Mouse (Mus musculus) thymus, adult 2 months (tissue): ENCODE data around the gene Fam221a. TPM values are rescaled to one million over a fixed set of nuclear protein-coding genes. Genes with fewer than 3 reads are reported as not detected.
"Not testable (repeated sequence)": the region's sequence is repeated elsewhere in the genome, so short reads cannot be mapped to it uniquely, and the experiment has no call there.

ENCODE experiments used
- DNase-seq: peaks from one replicate; pipeline ENCODE4 v3.0.0; 2021
- H3K27ac ChIP-seq: fragments of 200-500 bp; 2 replicates; pipeline ENCODE4 v1.5.1; 2012; ENCODE audit warnings: low read length, control low read depth; ENCODE audit not compliant: control insufficient read depth, insufficient read depth
- H3K27me3 ChIP-seq: fragments of 200-500 bp; 2 replicates; pipeline ENCODE4 v1.6.1; 2012; ENCODE audit warnings: mild to moderate bottlenecking, low read length, moderate library complexity, mixed read lengths; ENCODE audit not compliant: control insufficient read depth, insufficient read depth
- H3K36me3 ChIP-seq: fragments of 200-500 bp; 2 replicates; pipeline ENCODE4 v1.6.1; 2012; ENCODE audit warnings: mild to moderate bottlenecking, low read length, moderate library complexity; ENCODE audit not compliant: control insufficient read depth, insufficient read depth
- H3K4me1 ChIP-seq: fragments of 200-500 bp; replicated peaks from 2 replicates; pipeline ENCODE4 v1.6.1; 2012; ENCODE audit warnings: low read length; ENCODE audit not compliant: control insufficient read depth, insufficient read depth
- H3K4me3 ChIP-seq: fragments of 200-500 bp; 2 replicates; pipeline ENCODE4 v1.5.1; 2012; ENCODE audit warnings: mild to moderate bottlenecking, low read length, control low read depth, moderate library complexity; ENCODE audit not compliant: control insufficient read depth, insufficient read depth
- CTCF ChIP-seq: fragments of 200-500 bp; IDR thresholded peaks from 2 replicates; pipeline ENCODE4 v1.5.1; 2012; ENCODE audit warnings: mild to moderate bottlenecking, control low read depth, low read length, moderate library complexity, borderline replicate concordance; ENCODE audit not compliant: control insufficient read depth, poor library complexity, insufficient read depth; ENCODE audit errors: extremely low read depth
- POLR2A ChIP-seq: fragments of 200-500 bp; IDR thresholded peaks from 2 replicates; pipeline ENCODE4 v1.6.1; 2012; ENCODE audit warnings: mild to moderate bottlenecking, low read length, control low read depth, moderate library complexity; ENCODE audit not compliant: control insufficient read depth, poor library complexity, insufficient read depth; ENCODE audit errors: extremely low read depth
- WGBS: fragments of 180-500 bp; shearing (Covaris S2); methylation state at CpG from one replicate; pipeline ENCODE4 v1.1.7; 2018; 5-methylcytosine and 5-hydroxymethylcytosine counted together
- polyA plus RNA-seq: library from polyadenylated mRNA; depleted of rRNA; stranded (reverse); fragments of >200 nt; gene quantifications from 2 replicates; pipeline ENCODE4 v1.2.3, GENCODE M21; 2012

Fam221a gene
- polyA plus RNA-seq, 1 experiment = 10.5 TPM

GRCm38 (mm10) chr6:49373943-49374342 lies 6.4 kb downstream of the Fam221a start:
- Histone ChIP-seq H3K36me3 (no peaks in the 10 kb centered on the region), H3K27me3 (no peaks in the 10 kb centered on the region), H3K4me1 (no peaks in the 10 kb centered on the region), H3K4me3 (no peak overlapping the region), H3K27ac (no peak overlapping the region)
- 98% methylated on average over 2 of the region's 2 CpGs for WGBS
- DNase-seq = no peak
- TF ChIP-seq CTCF = no peak
- no peak for TF ChIP-seq POLR2A

GRCm38 (mm10) chr6:49378328-49378727 lies 10.8 kb downstream of the Fam221a start:
- H3K36me3 ChIP-seq = no peaks in the 10 kb centered on the region
- no peak for DNase-seq
- H3K27me3 ChIP-seq = no peaks in the 10 kb centered on the region
- TF ChIP-seq POLR2A (no peak), CTCF (no peak)
- no peak overlapping the region for H3K27ac ChIP-seq
- no peak overlapping the region for H3K4me3 ChIP-seq
- WGBS = 94% methylated on average over 12 of the region's 12 CpGs
- no peaks in the 10 kb centered on the region for H3K4me1 ChIP-seq

GRCm38 (mm10) chr6:49394276-49394675 lies 26.7 kb downstream of the Fam221a start:
- Histone ChIP-seq H3K27me3 (no peaks in the 10 kb centered on the region), H3K36me3 (no peaks in the 10 kb centered on the region), H3K4me1 (no peaks in the 10 kb centered on the region), H3K27ac (no peak overlapping the region), H3K4me3 (no peak overlapping the region)
- no peak for DNase-seq
- TF ChIP-seq POLR2A (no peak), CTCF (no peak)
- WGBS = 77% methylated on average over 1 of the region's 1 CpGs

- no peak for DNase-seq
- Histone ChIP-seq H3K27me3 (no peaks in the 10 kb centered on the region), H3K36me3 (no peaks in the 10 kb centered on the region), H3K4me3 (no peak within 1 kb of the TSS), H3K27ac (no peak within 1 kb of the TSS), H3K4me1 (no peaks in the 10 kb centered on the region)
- WGBS = 96% methylated on average over 34 of the region's 34 CpGs
- TF ChIP-seq CTCF (no peak), POLR2A (no peak)
These were observed 27.8 kb downstream of the Fam221a start, which contains the start of gene Stk31 for GRCm38 (mm10) chr6:49395316-49395715. Gene Stk31 (plus strand): TSS chr6:49395604.

- TF ChIP-seq POLR2A (no peak), CTCF (no peak)
- Histone ChIP-seq H3K36me3 (no peaks in the 10 kb centered on the region), H3K4me1 (no peaks in the 10 kb centered on the region), H3K27ac (no peak overlapping the region), H3K27me3 (no peaks in the 10 kb centered on the region), H3K4me3 (no peak overlapping the region)
- DNase-seq = peak; percentile 7
These were observed 29.9 kb downstream of the Fam221a start for GRCm38 (mm10) chr6:49397466-49397865.

GRCm38 (mm10) chr6:49398365-49398764 lies 30.8 kb downstream of the Fam221a start:
- Histone ChIP-seq H3K27me3 (no peaks in the 10 kb centered on the region), H3K4me1 (no peaks in the 10 kb centered on the region), H3K4me3 (no peak overlapping the region), H3K36me3 (no peaks in the 10 kb centered on the region), H3K27ac (no peak overlapping the region)
- DNase-seq = no peak
- TF ChIP-seq POLR2A = no peak

GRCm38 (mm10) chr6:49410830-49411229 lies 43.3 kb downstream of the Fam221a start:
- no peak overlapping the region for H3K4me3 ChIP-seq
- DNase-seq = no peak
- no peaks in the 10 kb centered on the region for H3K27me3 ChIP-seq
- H3K4me1 ChIP-seq = no peaks in the 10 kb centered on the region
- no peaks in the 10 kb centered on the region for H3K36me3 ChIP-seq
- no peak overlapping the region for H3K27ac ChIP-seq
- 91% methylated on average over 3 of the region's 3 CpGs for WGBS
- TF ChIP-seq CTCF (no peak), POLR2A (no peak)

- 93% methylated on average over 2 of the region's 2 CpGs for WGBS
- not testable (repeated sequence) for H3K36me3 ChIP-seq, H3K4me1 ChIP-seq, DNase-seq, H3K4me3 ChIP-seq, H3K27ac ChIP-seq, H3K27me3 ChIP-seq
These were observed 45.4 kb downstream of the Fam221a start for GRCm38 (mm10) chr6:49412967-49413366.
